Comparison of ENCODE assay signal across 35 mouse cellular contexts in the genomic region with DNA sequence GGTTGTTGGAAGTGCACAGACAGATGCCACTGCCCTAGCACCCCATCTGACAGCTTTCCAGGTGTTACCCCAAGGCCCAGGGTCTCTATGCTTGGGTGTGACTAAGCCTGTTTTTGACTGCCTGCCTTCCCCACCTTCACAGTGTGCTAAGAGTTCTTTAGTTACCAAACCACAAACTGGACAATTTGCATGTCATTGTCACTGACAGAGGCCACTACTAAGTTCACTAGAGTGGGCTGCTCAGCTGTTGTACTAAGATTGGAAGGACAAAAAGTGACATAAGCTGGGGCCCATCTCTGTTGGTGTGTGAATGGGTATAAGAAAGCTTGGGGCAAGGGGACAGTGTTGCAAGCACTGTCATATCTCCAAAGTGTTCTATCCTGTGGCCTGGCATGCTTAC.
DNase-seq lines count a peak whose midpoint lies in the region; ATAC-seq and TF ChIP-seq lines count a peak whose summit lies in the region.
"Had no signal": no experiment of that assay in that cellular context is flagged by ENCODE, and none has a peak within 500 bp of the region (broad histone marks: within the 10 kb centered on the region; RNA-seq: fewer than 3 reads in every experiment).

No protein-coding gene starts in this region.

- H3K36me3 ChIP-seq in liver, embryonic 13.5 days = peaks cover 38% of the 10 kb centered on the region
- H3K36me3 ChIP-seq in liver, embryonic 11.5 days (ENCODE audit: control insufficient read depth, insufficient read depth, low read length) = peaks cover 9% of the 10 kb centered on the region; the same call in 1 of the 2 replicates
- peaks cover 2 to 36% of the 10 kb centered on the region in 2 experiments; a peak in 3 of 4 replicates for H3K36me3 ChIP-seq in MEL (ENCODE audit: control insufficient read depth in 1 of 2, insufficient read depth in 2 of 2, low read length in 2 of 2)
- peaks cover 6% of the 10 kb centered on the region for H3K36me3 ChIP-seq in liver, embryonic 16.5 days (ENCODE audit: control insufficient read depth, insufficient read depth)
- H3K36me3 ChIP-seq: forebrain, embryonic 12.5 days; hindbrain, embryonic 12.5 days; neural tube, embryonic 13.5 days had no signal

- H3K9ac ChIP-seq in liver, embryonic 13.5 days = peak overlapping the region; percentile 15; the same call in 1 of the 2 replicates
- no peak overlapping the region for H3K9ac ChIP-seq in liver, embryonic 11.5 days (ENCODE audit: low read depth, low read length)
- H3K9ac ChIP-seq in MEL (ENCODE audit: control insufficient read depth, low read depth, low read length, poor library complexity, severe bottlenecking) = peak overlapping the region; percentile 70
- no peak overlapping the region for H3K9ac ChIP-seq in liver, embryonic 16.5 days (ENCODE audit: low read depth, low read length)
- H3K9ac ChIP-seq: embryonic facial prominence, embryonic 13.5 days; forebrain, embryonic 12.5 days; forebrain, postnatal 0 days; heart, embryonic 15.5 days; hindbrain, embryonic 12.5 days; intestine, embryonic 15.5 days; neural tube, embryonic 13.5 days had no signal

- ATAC-seq in liver, embryonic 13.5 days (ENCODE audit: low read depth) = no peak
- no peak for ATAC-seq in liver, embryonic 11.5 days (replicated peaks; ENCODE audit: low FRiP score)
- ATAC-seq in liver, embryonic 16.5 days (ENCODE audit: low read depth) = no peak
- ATAC-seq: activated CD4-positive, CD25-positive, alpha-beta regulatory T cell, adult 4 months; CD4-positive, CD25-positive, alpha-beta regulatory T cell, adult 4 months; forebrain, postnatal 0 days; hindbrain, postnatal 0 days; intestine, embryonic 15.5 days; midbrain, embryonic 16.5 days had no signal

- H3K79me2 ChIP-seq in MEL (ENCODE audit: control insufficient read depth, insufficient read depth, low read length, poor library complexity) = peaks cover 38% of the 10 kb centered on the region

- no peak for DNase-seq in liver, embryonic 13.5 days
- DNase-seq in liver, embryonic 11.5 days (ENCODE audit: low spot score) = no peak
- DNase-seq in MEL (ENCODE audit: low read depth, low spot score) = peak; percentile 45
- peak; percentile 52 to 69 for DNase-seq in natural killer cell, adult 2 months (ENCODE audit: low spot score in 2 of 2)
- no peak for DNase-seq in frontal cortex, postnatal 36 days (ENCODE audit: low spot score in 2 of 2)
- DNase-seq in heart, adult 9 months (ENCODE audit: low spot score in 2 of 2) = no peak
- DNase-seq: adrenal gland, postnatal 10 days; cerebellum, adult 18-20 months; cerebellum, postnatal 10 days; forebrain, postnatal 0 days; gastrocnemius, postnatal 10 days; kidney, adult 2 months; kidney, postnatal 36 days; left cerebral cortex, postnatal 4 days; lung, adult 2 months; lung, postnatal 14 days; thymus, adult 18-20 months; thymus, postnatal 36 days had no signal

- H3K4me1 ChIP-seq in liver, embryonic 13.5 days (replicated peaks) = peaks cover 25% of the 10 kb centered on the region
- peaks cover 4% of the 10 kb centered on the region for H3K4me1 ChIP-seq in liver, embryonic 11.5 days (replicated peaks; ENCODE audit: control insufficient read depth, insufficient read depth, low read length)
- peaks cover 11 to 46% of the 10 kb centered on the region in 2 experiments for H3K4me1 ChIP-seq in MEL (ENCODE audit: control insufficient read depth in 1 of 2, insufficient read depth in 2 of 2, low read length in 2 of 2)
- H3K4me1 ChIP-seq in liver, embryonic 16.5 days (ENCODE audit: control insufficient read depth, low read depth, low read length) = no peaks in the 10 kb centered on the region
- H3K4me1 ChIP-seq: embryonic facial prominence, embryonic 13.5 days; forebrain, embryonic 12.5 days; heart, embryonic 10.5 days; heart, embryonic 15.5 days; hindbrain, embryonic 12.5 days; intestine, embryonic 15.5 days; neural tube, embryonic 13.5 days had no signal

- no peak overlapping the region for H3K27ac ChIP-seq in liver, embryonic 13.5 days
- H3K27ac ChIP-seq in liver, embryonic 11.5 days (ENCODE audit: low read depth, low read length) = no peak overlapping the region
- H3K27ac ChIP-seq in MEL (ENCODE audit: control insufficient read depth, low read depth, low read length) = peak overlapping the region; percentile 81
- no peak overlapping the region for H3K27ac ChIP-seq in liver, embryonic 16.5 days (ENCODE audit: low read length)
- H3K27ac ChIP-seq: embryonic facial prominence, embryonic 13.5 days; forebrain, embryonic 12.5 days; heart, embryonic 10.5 days; heart, embryonic 15.5 days; hindbrain, embryonic 12.5 days; hindbrain, postnatal 0 days; intestine, embryonic 15.5 days; layer of hippocampus, adult 2 months; neural tube, embryonic 13.5 days; stomach, postnatal 0 days had no signal

- H3K4me2 ChIP-seq in liver, embryonic 13.5 days = peak overlapping the region; percentile 11; the same call in 1 of the 2 replicates
- no peak overlapping the region for H3K4me2 ChIP-seq in liver, embryonic 11.5 days
- no peak overlapping the region for H3K4me2 ChIP-seq in liver, embryonic 16.5 days (ENCODE audit: low read depth, low read length)
- H3K4me2 ChIP-seq: embryonic facial prominence, embryonic 13.5 days; forebrain, embryonic 12.5 days; heart, embryonic 15.5 days; hindbrain, embryonic 12.5 days; intestine, embryonic 15.5 days; midbrain, embryonic 11.5 days; neural tube, embryonic 13.5 days had no signal

- H3K4me3 ChIP-seq in liver, embryonic 13.5 days (replicated peaks) = peak overlapping the region; percentile 13; the same call in 1 of the 2 replicates
- no peak overlapping the region for H3K4me3 ChIP-seq in liver, embryonic 11.5 days (ENCODE audit: low read depth, low read length)
- peak overlapping the region; percentile 67 to 69 for H3K4me3 ChIP-seq in MEL (ENCODE audit: control insufficient read depth in 1 of 2, insufficient read depth in 1 of 2, low read depth in 2 of 2, low read length in 2 of 2)
- peak overlapping the region; percentile 35 for H3K4me3 ChIP-seq in liver, embryonic 16.5 days (ENCODE audit: low read depth, low read length)
- H3K4me3 ChIP-seq: embryonic facial prominence, embryonic 13.5 days; erythroblast, embryonic 14.5 days; forebrain, embryonic 12.5 days; heart, embryonic 10.5 days; heart, embryonic 15.5 days; hindbrain, embryonic 12.5 days; intestine, embryonic 15.5 days; layer of hippocampus, adult 2 months; myocyte; neural tube, embryonic 13.5 days had no signal

- no peak for TF ChIP-seq RAD21 in MEL (IDR thresholded peaks at IDR 0.05; ENCODE audit: low read depth, low read length)

- TF ChIP-seq EP300 in MEL (IDR thresholded peaks at IDR 0.05; ENCODE audit: low read depth in 1 of 2, low read length in 2 of 2) = no peak

- H3K9me3 ChIP-seq in liver, embryonic 13.5 days (replicated peaks) = no peaks in the 10 kb centered on the region
- H3K9me3 ChIP-seq in liver, embryonic 11.5 days (ENCODE audit: control insufficient read depth, low read length) = no peaks in the 10 kb centered on the region
- H3K9me3 ChIP-seq in MEL (replicated peaks; ENCODE audit: insufficient read depth, low read length) = no peaks in the 10 kb centered on the region
- no peaks in the 10 kb centered on the region for H3K9me3 ChIP-seq in liver, embryonic 16.5 days (replicated peaks; ENCODE audit: control insufficient read depth, low read length)
- H3K9me3 ChIP-seq: embryonic facial prominence, embryonic 13.5 days; forebrain, embryonic 12.5 days; heart, embryonic 10.5 days; heart, embryonic 15.5 days; intestine, embryonic 15.5 days; neural tube, embryonic 13.5 days had no signal

- no peak for TF ChIP-seq CTCF in MEL (IDR thresholded peaks at IDR 0.05 in 2 of 3, conservative IDR thresholded peaks at IDR 0.05 in 1 of 3; ENCODE audit: control insufficient read depth in 1 of 3, insufficient read depth in 1 of 3, low read depth in 2 of 3, low read length in 3 of 3, poor library complexity in 1 of 3, severe bottlenecking in 1 of 3)

- no peaks in the 10 kb centered on the region for H3K27me3 ChIP-seq in liver, embryonic 13.5 days
- H3K27me3 ChIP-seq in liver, embryonic 11.5 days (replicated peaks; ENCODE audit: control insufficient read depth, insufficient read depth, low read length) = no peaks in the 10 kb centered on the region
- no peaks in the 10 kb centered on the region for H3K27me3 ChIP-seq in MEL (ENCODE audit: control insufficient read depth in 1 of 2, insufficient read depth in 2 of 2, low read length in 2 of 2)
- H3K27me3 ChIP-seq in liver, embryonic 16.5 days (ENCODE audit: control insufficient read depth, insufficient read depth, low read depth, low read length) = no peaks in the 10 kb centered on the region
- H3K27me3 ChIP-seq: embryonic facial prominence, embryonic 13.5 days; forebrain, embryonic 12.5 days; heart, embryonic 15.5 days; hindbrain, embryonic 12.5 days; intestine, embryonic 15.5 days; neural tube, embryonic 13.5 days had no signal

- no peak for TF ChIP-seq POLR2A in MEL (IDR thresholded peaks at IDR 0.05; ENCODE audit: control insufficient read depth in 1 of 2, insufficient read depth in 1 of 2, low read depth in 1 of 2, low read length in 2 of 2, poor library complexity in 1 of 2)

TF ChIP-seq in MEL, 35 proteins besides CTCF, POLR2A, EP300 and RAD21:
- TF ChIP-seq ZKSCAN1 (IDR thresholded peaks at IDR 0.05; ENCODE audit: low read depth, low read length) (no peak), ETS1 (IDR thresholded peaks at IDR 0.05; ENCODE audit: low read depth, low read length) (0 out of 2 replicates have a peak, but pooled peaks have one; percentile 15), TAL1 (IDR thresholded peaks at IDR 0.05; ENCODE audit: low read length) (peak; percentile 54)
TF ChIP-seq in MEL: peak in this region for 2.

Comparison
In these comparisons a context has a peak if more than half of its experiments do, and no peak if none do; other contexts are left out.
1. H3K9ac ChIP-seq: peak in liver, embryonic 13.5 days (single experiment) and MEL (single experiment); none in liver, embryonic 11.5 days (single experiment) and liver, embryonic 16.5 days (single experiment).
2. DNase-seq: peak in MEL (single experiment) and natural killer cell, adult 2 months (2 of 2); none in liver, embryonic 13.5 days (single experiment), liver, embryonic 11.5 days (single experiment), frontal cortex, postnatal 36 days (0 of 2) and heart, adult 9 months (0 of 2).